Mouse (Mus musculus): ENCODE data around the gene Acsl1.

GRCm38 (mm10) chr8:46493495-46494170 lies 22.8 kb downstream of the Acsl1 start:
- TF ChIP-seq CTCF (IDR thresholded peaks at IDR 0.05; ENCODE audit: extremely low read depth, insufficient read length, insufficient replicate concordance, low read depth, low read length) (no peak), POLR2A (IDR thresholded peaks at IDR 0.05; ENCODE audit: low read depth, low read length) (no peak)
